Mouse (Mus musculus) cerebellum, postnatal 36 days (tissue): ENCODE measurements around the gene Psmg4.

Experiments
- DNase-seq, 2 experiments: peaks; one replicate each; pipeline ENCODE4 v3.0.0; 2021 to 2022; ENCODE audit warnings: mixed read lengths in 2 of 2

Gene Psmg4

DNA sequence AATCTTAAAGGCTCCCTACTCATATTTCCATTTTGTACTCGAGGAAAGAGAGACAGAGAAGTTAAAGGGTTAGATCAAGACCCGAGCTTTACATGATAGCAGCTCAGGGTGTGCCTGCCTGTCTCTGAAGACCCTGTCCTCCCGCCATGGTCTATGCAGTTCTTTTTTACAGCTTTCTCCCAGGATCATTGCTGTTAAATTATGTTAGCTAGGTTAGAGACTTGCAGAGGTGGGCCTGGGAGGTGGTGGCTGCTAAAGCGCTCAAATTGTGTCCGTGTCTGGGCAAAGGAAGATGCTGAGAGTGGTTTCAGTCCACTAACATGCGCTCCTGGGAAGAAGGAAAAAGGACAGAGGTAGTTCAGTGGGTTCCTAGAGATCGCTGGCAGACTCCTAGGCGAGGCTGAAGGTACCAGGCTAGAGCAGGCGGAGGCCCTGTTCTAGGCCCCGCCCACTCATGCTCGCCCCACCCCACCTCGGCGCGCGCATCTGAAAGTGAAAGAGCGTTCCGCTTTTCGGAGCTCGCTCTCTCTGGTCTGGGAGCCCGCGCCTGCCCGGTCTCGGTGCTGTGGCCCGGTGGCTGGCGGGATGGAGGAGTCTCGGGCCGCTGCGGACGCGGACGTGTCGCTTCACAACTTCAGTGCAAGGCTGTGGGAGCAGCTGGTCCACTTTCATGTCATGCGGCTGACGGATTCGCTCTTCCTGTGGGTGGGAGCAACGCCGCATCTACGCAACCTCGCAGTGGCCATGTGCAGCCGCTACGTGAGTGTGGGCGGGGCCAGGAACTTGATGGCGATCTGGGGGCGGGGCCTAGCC lies at the start of gene Psmg4:
Psmg4 (plus strand) TSS at position 474 of the 813 bp plus-strand sequence.
- peak; percentile 90 for DNase-seq

DNA sequence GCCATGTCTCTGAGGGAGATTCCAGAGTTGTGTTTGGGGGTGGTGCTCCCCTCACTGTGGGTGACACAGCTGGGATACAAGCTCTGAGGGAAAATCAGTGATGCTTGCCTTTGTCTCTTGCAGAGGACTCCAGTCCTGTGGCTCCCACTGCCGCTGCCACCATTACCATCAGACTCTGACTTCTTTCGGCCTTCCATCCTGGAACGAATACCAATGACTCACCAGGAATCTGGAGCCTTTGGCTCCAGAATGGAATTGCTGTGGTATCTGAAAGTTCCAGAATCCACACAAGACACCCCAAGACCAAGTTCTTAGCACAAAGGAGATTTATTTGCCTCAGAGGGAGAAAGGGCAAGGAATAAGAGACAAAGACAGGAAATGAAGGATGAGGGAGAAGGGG lies 49.7 kb upstream of the Psmg4 start:
- DNase-seq: no peak

DNA sequence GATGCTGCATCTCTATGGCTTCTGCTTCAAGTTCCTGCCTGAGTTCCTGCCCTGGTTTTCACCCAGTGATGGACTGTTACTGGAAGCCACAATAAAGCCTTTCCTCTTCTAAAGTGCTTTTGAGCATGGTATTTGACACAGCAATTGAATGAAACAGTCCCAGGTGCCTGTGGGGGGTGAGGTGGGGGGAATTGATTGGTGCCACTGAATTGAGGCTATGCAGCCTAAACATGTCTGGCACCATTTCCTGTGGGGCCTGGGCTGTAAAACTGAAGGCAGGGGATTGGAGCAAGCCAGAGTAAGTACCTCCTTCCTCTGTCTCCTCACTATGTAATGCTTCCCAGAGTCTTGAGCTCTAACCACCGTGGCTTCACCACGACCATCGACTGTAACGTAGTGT lies 48.1 kb upstream of the Psmg4 start:
- DNase-seq: no peak

DNA sequence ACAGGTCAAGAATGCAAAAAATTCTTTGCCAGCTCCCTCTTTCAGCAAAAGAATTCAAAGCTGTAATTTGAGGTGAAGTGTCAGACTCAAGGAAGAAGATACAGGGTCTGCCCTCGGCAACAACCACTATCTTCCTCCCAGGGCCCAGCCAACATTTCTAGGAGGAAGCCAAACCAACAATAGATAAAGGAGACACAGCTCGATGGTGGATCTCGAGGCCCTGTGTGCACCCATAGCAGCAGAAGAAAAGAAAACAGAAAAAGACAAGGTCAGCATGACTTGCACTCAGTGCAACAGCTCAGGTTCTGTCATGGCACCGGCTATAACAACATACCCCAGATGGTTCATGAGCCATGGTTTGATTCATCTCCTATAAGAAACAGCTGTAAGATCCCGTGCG lies 46.3 kb upstream of the Psmg4 start:
- DNase-seq: no peak

DNA sequence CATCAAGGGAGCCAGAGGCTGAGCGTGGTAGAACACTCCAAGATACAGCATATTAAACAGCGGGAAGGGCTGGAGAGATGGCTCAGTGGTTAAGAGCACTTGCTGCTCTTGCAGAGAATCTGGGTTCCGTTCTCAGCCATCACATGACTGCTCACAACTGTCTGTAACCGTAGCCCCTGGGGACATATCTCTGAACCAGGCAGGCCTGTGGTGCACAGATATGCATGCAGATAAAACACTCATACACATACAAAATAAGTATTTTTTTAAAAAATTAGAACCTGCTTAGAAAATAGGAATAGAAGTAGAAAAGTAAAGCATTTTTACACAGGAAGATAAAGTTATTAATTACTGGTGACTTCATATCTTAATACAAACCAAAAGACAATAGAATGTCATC lies 43.9 kb upstream of the Psmg4 start:
- no peak for DNase-seq

DNA sequence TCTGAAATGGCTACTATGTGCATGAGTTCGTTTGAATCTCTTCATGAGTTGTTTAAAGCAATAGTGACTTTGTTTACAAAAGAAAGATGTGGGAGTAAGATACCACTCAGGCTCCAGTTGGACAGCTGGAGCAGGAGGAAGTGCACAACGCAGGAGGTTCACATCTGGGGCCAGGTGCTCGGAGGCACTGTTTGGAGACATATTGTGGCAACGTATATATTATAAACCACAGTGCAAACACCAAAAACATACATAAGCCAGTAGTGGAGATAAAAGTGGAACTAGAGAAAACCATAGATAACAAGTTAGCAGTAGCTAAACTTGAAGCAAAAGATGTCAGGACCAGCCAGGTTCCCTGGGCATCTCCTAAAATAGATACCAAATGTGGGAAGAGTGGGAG lies 43.4 kb upstream of the Psmg4 start:
- DNase-seq: no peak

DNA sequence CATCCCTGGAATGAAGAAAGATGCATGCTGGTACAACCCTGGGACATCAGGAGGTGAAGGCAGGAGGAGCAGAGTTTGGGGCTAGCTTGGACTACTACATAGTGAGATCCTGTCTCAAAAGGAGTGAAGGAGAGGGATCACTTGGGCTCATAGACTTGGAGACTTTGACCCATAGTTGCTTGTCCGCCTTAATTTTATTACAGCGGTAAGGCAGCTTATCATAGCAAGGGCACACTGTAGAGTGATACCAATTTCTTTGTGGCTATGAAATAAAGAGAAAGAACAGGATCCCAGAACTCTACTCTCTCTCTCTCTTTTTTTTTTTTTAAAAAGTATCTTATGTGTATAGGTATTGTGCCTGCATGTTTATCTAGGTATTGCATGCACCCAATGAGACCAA lies 42.2 kb upstream of the Psmg4 start:
- no peak for DNase-seq

DNA sequence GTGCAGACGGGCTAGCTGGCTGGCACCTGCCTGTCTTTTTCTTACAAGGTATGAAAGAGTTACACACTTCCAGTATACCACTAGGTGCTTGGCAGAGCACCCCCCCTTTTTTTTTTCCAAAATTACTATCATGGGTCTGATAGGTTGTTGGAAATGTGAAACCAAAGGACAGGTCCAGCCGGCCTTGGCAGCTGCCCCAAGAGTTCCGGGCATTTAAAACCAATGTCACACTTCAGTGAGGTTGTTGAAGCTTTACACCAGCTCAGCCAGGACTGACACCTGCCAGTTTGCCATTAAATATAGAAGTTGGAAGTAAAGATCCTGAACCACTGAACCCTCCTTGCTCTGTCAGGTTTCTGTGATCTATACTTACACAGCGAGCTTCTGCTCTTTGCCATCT lies 37.1 kb upstream of the Psmg4 start:
- DNase-seq: no peak

DNA sequence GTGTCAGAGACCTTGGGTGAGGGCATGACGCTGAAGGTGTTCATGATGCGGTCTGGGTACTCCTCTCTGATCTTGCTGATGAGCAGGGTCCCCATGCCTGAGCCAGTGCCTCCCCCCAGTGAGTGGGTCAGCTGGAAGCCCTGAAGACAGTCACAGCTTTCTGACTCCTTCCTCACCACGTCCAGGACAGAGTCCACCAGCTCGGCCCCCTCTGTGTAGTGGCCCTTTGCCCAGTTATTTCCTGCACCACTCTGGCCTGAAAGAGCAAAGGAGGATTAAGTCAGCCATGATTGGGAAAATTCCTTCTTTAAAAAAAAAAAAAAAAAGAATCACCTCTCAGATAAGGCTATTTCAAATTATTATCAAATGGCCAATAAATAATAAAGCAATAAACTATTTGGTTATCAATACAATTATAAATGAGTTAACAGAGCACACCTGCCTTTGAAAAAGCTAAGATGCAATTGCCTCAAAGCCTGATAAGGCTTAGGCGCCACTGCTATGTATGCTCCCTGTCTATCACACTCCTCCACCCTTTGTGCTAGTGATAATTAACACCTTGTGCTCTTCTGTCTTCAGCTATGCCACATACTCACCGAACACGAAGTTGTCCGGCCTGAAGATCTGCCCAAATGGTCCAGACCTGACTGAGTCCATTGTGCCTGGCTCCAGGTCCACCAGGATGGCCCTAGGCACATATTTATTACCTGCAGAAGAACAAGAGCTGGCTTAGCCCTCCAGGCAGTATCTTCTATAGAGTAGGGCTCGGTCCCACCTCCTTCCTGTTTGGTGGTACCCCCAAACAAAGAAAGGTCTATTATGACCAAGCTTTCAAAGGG lies 34.3 kb upstream of the Psmg4 start:
- DNase-seq: no peak

DNA sequence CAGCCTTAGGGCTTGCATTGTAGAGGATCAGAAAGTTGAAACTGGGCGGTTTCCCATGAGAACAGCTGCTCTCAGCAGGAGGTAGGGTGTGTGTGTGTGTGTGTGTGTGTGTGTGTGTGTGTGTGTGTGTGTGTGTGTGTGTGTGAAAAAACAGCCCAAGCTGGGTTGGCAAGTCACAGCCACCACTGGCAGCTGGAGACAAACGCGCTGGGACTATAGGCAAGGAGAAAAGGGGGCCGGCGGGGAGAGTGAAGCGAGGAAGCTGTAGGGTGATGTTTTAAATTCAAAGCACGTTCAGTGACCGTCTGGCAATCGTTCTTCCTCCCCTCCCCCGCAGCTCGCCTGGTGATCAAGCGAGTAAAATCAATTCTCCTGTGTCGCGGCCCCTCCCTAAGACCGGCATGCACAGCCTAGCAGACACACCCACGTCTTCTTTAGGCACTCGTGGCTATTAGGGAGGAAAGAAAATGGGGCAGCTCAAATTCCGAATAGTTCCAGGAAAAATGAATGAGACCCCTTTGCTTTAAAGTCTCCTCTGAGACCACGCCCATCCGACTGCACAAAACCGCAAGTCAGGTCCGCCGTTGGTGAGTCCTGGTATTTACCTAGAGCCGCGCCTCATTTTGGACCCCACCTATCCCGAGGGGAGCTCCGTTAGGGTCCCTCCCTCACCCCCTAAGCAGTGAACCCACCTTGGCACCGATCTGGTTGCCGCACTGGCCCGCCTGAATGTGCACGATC lies 33.1 kb upstream of the Psmg4 start:
- DNase-seq: no peak

DNA sequence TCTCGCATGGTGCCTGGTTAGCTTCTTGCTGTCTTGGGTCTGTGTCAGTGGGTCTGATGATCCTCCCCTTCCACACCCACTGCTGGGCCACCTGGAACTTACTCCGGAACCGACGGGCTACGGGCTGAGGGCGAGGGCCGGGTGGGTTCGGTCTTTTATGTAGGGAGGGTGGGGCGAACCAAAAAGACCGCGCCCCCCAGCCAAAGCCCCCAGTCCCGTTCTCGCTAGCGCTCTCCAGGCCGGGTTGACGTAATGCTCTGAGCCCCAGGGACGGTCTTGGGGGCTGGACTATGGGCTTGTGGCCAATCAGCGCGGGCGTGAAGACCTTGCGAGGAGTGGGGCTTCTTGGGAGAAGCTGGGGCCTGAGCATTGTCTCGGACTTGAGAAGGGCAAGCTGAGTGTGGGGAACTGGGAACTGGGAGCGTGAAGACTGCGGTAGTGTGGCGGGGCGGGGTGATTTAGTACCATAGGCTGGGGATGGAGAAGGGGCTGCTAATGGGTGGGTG lies 32.5 kb upstream of the Psmg4 start, which contains the start of gene Tubb2b:
Tubb2b (minus strand) TSS at position 241 of the 506 bp plus-strand sequence.
- peak; percentile 17 to 20 for DNase-seq

DNA sequence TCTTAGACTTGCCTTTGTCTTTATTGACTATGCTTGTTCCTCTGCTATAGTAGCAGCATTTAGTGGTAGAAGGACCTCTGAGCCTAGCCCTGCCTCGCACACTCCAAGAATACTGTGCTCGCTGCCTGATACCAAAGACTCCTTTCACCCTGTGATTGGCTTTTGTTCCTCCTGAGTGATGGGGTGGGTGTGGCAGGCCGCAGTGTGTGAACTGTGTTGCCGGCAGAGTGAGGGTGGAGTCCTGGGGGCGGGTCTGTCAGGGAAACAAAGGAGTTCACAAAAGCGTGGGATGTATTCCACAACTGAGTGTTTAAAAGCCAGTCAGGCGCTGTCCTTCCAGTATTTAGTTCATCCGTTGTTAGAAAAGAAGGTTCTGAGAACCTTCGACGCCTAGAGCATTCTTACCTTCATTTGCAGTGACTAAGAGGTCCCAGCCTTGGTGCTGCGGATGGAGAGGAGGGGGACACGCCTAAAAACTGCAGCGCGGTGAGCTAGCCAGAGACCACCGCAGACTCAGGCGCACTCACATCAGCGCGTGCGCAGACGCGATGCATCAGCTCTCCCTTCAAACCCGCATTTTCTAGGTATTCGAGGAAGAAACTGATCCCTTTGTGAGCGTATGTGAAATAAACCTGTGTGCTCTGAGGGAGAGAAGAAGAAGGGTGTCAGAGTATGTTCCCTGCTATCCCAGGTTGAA lies 31.6 kb upstream of the Psmg4 start:
- peak in 1 of 2 experiments; percentile 14 for DNase-seq

DNA sequence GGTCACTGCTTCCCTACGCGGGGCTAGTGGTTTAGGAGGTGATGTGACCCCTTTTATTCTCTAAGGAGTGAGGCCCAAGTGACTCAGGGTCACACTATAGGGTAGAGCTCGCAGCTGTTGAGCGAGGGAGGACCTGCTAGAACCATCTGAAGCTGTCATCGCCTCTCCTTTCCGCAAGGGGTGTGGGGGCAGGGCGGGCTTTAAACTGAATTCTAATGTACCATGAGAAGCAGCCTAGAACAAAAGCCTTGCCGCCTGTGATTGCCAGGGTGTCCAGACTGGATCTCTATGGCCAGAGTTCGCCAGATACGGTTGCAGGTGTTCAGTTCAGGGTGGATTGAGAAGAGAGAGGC lies 31.1 kb upstream of the Psmg4 start:
- peak in 1 of 2 experiments; percentile 21 for DNase-seq

DNA sequence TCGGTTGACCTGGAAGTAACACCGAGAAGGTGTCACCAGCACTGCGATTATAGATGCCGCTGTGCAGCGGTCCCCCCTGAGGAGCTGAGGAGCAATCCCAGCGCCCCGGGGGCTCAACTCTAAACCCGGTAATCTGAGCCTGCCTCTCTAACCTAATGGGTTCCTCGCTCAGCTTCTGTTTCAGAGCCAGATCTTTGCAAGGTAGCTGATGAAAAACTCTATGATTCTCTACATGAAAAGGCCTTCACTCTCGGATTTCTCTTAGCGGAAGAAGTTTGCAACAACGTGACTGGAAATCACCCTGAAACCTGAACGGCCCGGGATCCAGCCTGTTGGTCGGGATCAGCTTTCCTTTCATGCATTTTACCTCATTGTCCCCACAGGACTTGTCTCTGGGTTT lies 30.5 kb upstream of the Psmg4 start:
- DNase-seq: no peak

DNA sequence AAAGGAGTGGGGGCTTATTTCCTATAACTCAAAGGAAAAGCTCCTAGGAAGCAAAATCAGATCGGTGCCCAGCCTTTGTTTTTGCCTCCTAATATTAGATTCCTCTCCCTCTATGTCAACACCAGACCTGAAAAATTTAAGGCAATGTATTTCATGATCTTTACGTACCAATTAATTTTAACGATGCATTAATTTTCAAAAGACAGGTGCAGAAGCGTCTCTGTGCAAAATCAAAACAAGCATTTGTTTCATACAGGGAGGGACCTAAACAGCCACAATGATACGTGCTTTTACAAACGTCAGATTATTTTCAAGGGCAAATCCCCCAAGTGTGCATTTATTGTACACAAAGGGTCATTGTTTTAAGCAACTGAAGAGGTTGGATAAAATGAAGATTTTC lies 29.9 kb upstream of the Psmg4 start:
- no peak for DNase-seq

DNA sequence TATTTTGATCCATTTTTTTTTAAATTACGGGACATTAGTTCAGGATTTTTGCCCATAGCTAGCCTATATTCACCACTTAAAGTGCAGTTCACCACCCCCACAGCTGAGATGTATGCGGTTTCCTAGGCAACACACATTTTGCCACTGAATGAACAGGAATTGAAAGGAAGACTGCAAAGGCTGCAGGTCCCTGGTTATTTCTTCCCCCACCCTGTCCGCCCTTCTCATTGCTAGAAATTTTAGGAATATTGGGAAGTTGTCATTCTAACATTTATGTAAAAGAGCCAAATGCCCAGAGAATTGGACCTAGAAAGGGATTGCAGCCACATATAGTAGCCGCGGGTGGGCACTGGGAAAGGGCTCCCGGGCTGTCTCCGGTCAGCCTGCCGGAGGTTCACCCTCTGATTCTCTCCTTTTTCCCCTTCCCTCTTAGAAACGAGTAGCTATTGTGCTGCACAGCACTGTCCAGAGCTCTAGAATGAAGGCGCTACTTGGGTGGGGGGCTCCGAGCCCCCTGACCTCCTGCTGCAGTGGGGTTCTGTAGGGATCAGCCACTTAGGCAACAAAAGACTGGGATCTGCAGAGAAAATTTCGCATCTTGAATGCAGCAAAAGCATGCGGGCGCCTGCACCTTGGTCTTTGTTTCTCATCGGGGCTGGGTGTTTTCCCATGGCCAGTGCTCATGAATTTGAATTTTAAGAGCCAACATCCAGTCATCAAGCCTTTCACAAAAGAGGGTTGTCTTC lies 29.3 kb upstream of the Psmg4 start:
- DNase-seq: no peak

DNA sequence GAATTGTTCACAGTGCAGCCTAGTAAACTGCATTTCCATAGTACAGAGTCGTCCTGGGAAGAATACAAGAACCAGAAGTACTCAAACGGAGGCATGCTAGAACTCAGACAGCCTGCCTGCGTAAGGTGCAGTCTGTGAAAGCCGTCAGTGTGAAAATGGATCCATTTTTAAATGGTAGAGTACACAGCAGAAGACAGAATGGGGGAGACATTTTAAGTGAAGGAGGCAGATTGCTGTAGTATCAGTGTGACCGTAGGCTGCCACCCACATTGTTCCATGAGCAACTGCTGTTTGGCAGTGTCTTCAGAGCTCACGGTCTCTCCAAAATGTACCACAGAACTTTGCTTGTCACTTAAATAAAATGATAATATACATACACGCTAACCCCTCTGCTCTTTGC lies 28.5 kb upstream of the Psmg4 start:
- no peak for DNase-seq

DNA sequence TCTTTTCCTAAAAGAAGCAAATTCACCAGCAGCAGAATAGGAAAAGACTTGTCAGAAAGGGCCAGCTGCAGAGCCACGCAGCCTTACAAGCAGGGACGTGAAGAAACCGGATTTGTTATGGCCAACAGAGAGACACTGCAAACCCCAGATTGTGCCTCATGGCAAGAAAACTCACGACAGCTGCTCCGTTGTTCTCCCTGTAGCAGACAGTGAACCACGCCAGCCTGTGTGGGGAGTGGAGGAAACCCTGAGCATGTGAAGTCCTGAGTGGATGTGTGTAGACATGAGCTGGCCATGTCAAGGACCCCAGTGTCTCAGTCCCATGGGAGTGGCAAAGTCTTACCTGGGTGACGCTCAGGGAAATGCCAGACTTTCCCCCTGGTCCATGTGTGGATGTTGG lies 26.2 kb upstream of the Psmg4 start:
- DNase-seq: peak; percentile 49

DNA sequence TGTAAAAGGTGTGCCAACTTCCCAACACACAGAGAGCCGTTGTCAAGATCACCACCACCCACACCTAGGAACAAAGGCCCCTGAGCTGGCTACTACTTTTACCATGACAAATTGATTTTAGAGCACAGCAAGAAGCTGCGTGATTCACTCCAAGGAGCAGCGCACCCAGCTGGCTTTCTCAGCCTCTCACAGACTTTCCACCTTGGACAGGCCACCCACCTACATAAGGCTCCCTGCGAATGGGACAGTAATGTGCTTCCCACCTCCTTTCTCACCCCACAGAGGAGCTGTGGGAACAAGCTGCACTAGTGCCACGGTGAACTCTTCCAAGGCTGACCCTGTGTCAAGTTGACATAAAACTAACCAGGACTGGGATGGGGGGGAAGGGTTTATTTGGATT lies 19.4 kb upstream of the Psmg4 start:
- DNase-seq: no peak

DNA sequence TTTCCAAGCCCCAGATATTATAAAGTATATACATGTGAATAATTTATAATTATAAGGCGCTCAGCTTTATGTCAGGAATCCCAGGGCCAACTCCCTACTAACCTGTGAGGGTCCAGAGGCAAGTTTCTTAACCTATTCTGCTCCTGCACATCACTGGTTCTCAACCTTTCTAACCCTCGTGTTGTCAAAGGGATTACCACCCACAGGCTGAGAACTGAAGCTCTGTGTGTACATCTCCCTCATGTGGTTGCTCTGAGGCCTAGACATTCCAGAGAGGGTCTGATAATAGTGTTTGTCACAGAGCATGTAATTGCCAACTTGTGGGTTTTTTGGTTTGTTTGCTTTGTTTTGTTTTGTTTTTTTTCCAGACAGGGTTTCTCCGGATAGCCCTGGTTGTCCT lies 15.8 kb upstream of the Psmg4 start:
- no peak for DNase-seq

DNA sequence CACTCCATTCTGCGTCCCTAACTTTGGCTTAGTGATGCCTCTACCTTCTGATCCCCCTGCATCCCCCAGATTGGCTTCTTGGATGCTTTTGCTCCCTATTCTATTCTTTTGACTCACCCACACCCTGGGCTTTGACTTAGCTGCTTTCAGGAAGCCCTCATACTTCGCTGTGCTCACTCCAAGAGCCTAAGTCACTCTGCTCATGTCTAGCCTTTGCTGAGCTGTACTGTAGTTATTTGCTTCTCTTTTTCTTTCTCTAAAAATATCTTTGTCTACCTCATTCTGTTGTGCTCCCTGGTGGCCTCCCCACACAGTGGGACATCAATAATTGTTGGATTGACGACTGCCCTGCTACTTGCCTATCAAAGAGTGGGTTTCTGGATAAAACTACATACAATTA lies 14.6 kb upstream of the Psmg4 start:
- DNase-seq: no peak
